ENCODE assay signal across 21 mouse cellular contexts in genomic region chr3:151835831-151836230, GRCm38 (mm10). TPM values are rescaled to one million over a fixed set of nuclear protein-coding genes. Genes with fewer than 3 reads are reported as not detected.
"Had no signal": no experiment of that assay in that cellular context is flagged by ENCODE, and none has a peak within 500 bp of the region (broad histone marks: within the 10 kb centered on the region; RNA-seq: fewer than 3 reads in every experiment).

No protein-coding gene starts in this region.

- H3K4me2 ChIP-seq: liver, embryonic 11.5 days had no signal

- DNase-seq: kidney, adult 8-10 months; kidney, postnatal 10 days; kidney, postnatal 36 days; layer of hippocampus, postnatal 36 days; left cerebral cortex, postnatal 4 days; liver, postnatal 0 days; lung, embryonic 14.5 days; right cerebral cortex, postnatal 25 days; spleen, adult 18-20 months; thymus, adult 18-20 months; thymus, postnatal 36 days had no signal

- ATAC-seq: liver, postnatal 0 days had no signal

- H3K27ac ChIP-seq: left cerebral cortex, adult 2 months; liver, embryonic 14.5 days; macrophage; midbrain, embryonic 13.5 days; neural tube, embryonic 13.5 days had no signal

- H3K36me3 ChIP-seq: kidney, embryonic 15.5 days; limb, embryonic 15.5 days; midbrain, embryonic 13.5 days; neural tube, embryonic 13.5 days had no signal

- H3K9me3 ChIP-seq: kidney, embryonic 15.5 days; limb, embryonic 15.5 days; midbrain, embryonic 13.5 days; neural tube, embryonic 13.5 days had no signal

- H3K9ac ChIP-seq: kidney, embryonic 15.5 days; limb, embryonic 15.5 days; liver, embryonic 14.5 days; liver, postnatal 0 days; lung, embryonic 14.5 days; midbrain, embryonic 13.5 days; neural tube, embryonic 13.5 days had no signal

- H3K27me3 ChIP-seq: kidney, embryonic 15.5 days had no signal

- H3K4me3 ChIP-seq: left cerebral cortex, adult 2 months; midbrain, embryonic 13.5 days; neural tube, embryonic 13.5 days had no signal

RNA-seq across cellular contexts. Expression of gene Ptgfr, which starts 1.6 kb away (rescaled TPM):
- total RNA-seq: monocyte, adult 5-6 weeks; neutrophil, adult 5-6 weeks had no signal
- polyA plus RNA-seq: liver, postnatal 0 days; macrophage had no signal
